Mouse (Mus musculus): ENCODE measurements around the gene Acsl4.

Acsl4 gene

GRCm38 (mm10) chrX:142390247-142390908 lies at the start of gene Acsl4:
Acsl4 (minus strand) TSS chrX:142390535.
- DNase-seq, result peak; percentile 78

GRCm38 (mm10) chrX:142437971-142438504 lies 47.7 kb upstream of the Acsl4 start:
- DNase-seq, result no peak

GRCm38 (mm10) chrX:142432846-142433245 lies 42.5 kb upstream of the Acsl4 start:
- DNase-seq, result no peak

GRCm38 (mm10) chrX:142427111-142427510 lies 36.8 kb upstream of the Acsl4 start:
- DNase-seq, result no peak

- DNase-seq, result no peak
Measured at GRCm38 (mm10) chrX:142426628-142427027, 36.3 kb upstream of the Acsl4 start.

GRCm38 (mm10) chrX:142413884-142414283 lies 23.5 kb upstream of the Acsl4 start:
- DNase-seq, result no peak

GRCm38 (mm10) chrX:142410060-142410459 lies 19.7 kb upstream of the Acsl4 start:
- DNase-seq, result no peak

- DNase-seq, result no peak
Measured at GRCm38 (mm10) chrX:142409338-142409737, 19.0 kb upstream of the Acsl4 start.

GRCm38 (mm10) chrX:142403114-142403513 lies 12.8 kb upstream of the Acsl4 start:
- no peak for DNase-seq

GRCm38 (mm10) chrX:142398621-142399020 lies 8.3 kb upstream of the Acsl4 start:
- no peak for DNase-seq

- DNase-seq, result no peak
Measured at GRCm38 (mm10) chrX:142390909-142391265, 552 bp upstream of the Acsl4 start.

- DNase-seq, result peak; percentile 18
Measured at GRCm38 (mm10) chrX:142389581-142390159, 665 bp downstream of the Acsl4 start.

- no peak for DNase-seq
Measured at GRCm38 (mm10) chrX:142388141-142388540, 2.2 kb downstream of the Acsl4 start.

- no peak for DNase-seq
Measured at GRCm38 (mm10) chrX:142387634-142388033, 2.7 kb downstream of the Acsl4 start.

- DNase-seq, result no peak
Measured at GRCm38 (mm10) chrX:142384918-142385317, 5.4 kb downstream of the Acsl4 start.

- DNase-seq, result no peak
Measured at GRCm38 (mm10) chrX:142379894-142380293, 10.4 kb downstream of the Acsl4 start.

- DNase-seq, result no peak
Measured at GRCm38 (mm10) chrX:142378048-142378447, 12.3 kb downstream of the Acsl4 start.

- DNase-seq, result no peak
Measured at GRCm38 (mm10) chrX:142377358-142377757, 13.0 kb downstream of the Acsl4 start.

GRCm38 (mm10) chrX:142376747-142377146 lies 13.6 kb downstream of the Acsl4 start:
- no peak for DNase-seq

GRCm38 (mm10) chrX:142375519-142375918 lies 14.8 kb downstream of the Acsl4 start:
- no peak for DNase-seq

GRCm38 (mm10) chrX:142372393-142372792 lies 17.9 kb downstream of the Acsl4 start:
- peak; percentile 46 for DNase-seq

GRCm38 (mm10) chrX:142369935-142370334 lies 20.4 kb downstream of the Acsl4 start:
- DNase-seq, result no peak

GRCm38 (mm10) chrX:142363882-142364281 lies 26.5 kb downstream of the Acsl4 start:
- no peak for DNase-seq

- DNase-seq, result no peak
Measured at GRCm38 (mm10) chrX:142359031-142359430, 31.3 kb downstream of the Acsl4 start.

- DNase-seq, result no peak
Measured at GRCm38 (mm10) chrX:142358427-142358826, 31.9 kb downstream of the Acsl4 start.
